Mouse (Mus musculus) bone marrow, adult 2 months (tissue): Measurements from ENCODE around the gene St8sia6.

Experiments
- CTCF ChIP-seq: fragments of 200-500 bp; IDR thresholded peaks from 2 replicates; pipeline ENCODE4 v1.5.1; 2011; ENCODE audit warnings: low read length, control low read depth; ENCODE audit not compliant: control insufficient read depth, insufficient read depth
- POLR2A ChIP-seq: fragments of 200-500 bp; IDR thresholded peaks from 2 replicates; pipeline ENCODE4 v1.6.1; 2011; ENCODE audit warnings: low read depth, mild to moderate bottlenecking, control low read depth, low read length, borderline replicate concordance; ENCODE audit not compliant: control insufficient read depth

- no peak for TF ChIP-seq CTCF
- no peak for TF ChIP-seq POLR2A
Measured at GRCm38 (mm10) chr2:13785247-13785646, 8.6 kb downstream of the St8sia6 start.
